ENCODE assay signal across 8 mouse cellular contexts in genomic region chr8:120589921-120590320, GRCm38 (mm10). TPM values are rescaled to one million over a fixed set of nuclear protein-coding genes. Genes with fewer than 3 reads are reported as not detected.
DNase-seq lines count a peak whose midpoint lies in the region; ATAC-seq and TF ChIP-seq lines count a peak whose summit lies in the region.

No protein-coding gene starts in this region.

- H3K9ac ChIP-seq in neural tube, embryonic 11.5 days (ENCODE audit: low read length): peak overlapping the region; percentile 39; the same call in 1 of the 2 replicates
- H3K9ac ChIP-seq in forebrain, embryonic 11.5 days (ENCODE audit: low read length): peak overlapping the region; percentile 54
- peak overlapping the region; percentile 59; the same call in 1 of the 2 replicates for H3K9ac ChIP-seq in hindbrain, embryonic 16.5 days (ENCODE audit: low read depth, low read length)
- H3K9ac ChIP-seq in liver, embryonic 14.5 days (replicated peaks): peak overlapping the region; percentile 51

- H3K36me3 ChIP-seq in neural tube, embryonic 11.5 days (ENCODE audit: control insufficient read depth, insufficient read depth, low read length): 0 out of 2 replicates have a peak, but pooled peaks cover 2% of the 10 kb centered on the region
- H3K36me3 ChIP-seq in forebrain, embryonic 11.5 days (ENCODE audit: control insufficient read depth, insufficient read depth, low read length): no peaks in the 10 kb centered on the region
- H3K36me3 ChIP-seq in hindbrain, embryonic 16.5 days (ENCODE audit: control insufficient read depth, insufficient read depth, low read length): no peaks in the 10 kb centered on the region
- H3K36me3 ChIP-seq in liver, embryonic 14.5 days (replicated peaks; ENCODE audit: control insufficient read depth, insufficient read depth, low read depth): peaks cover 7% of the 10 kb centered on the region

- ATAC-seq in neural tube, embryonic 11.5 days (ENCODE audit: insufficient read depth, low FRiP score, low TSS enrichment): no peak
- ATAC-seq in forebrain, embryonic 11.5 days (replicated peaks; ENCODE audit: low FRiP score): no peak
- ATAC-seq in hindbrain, embryonic 16.5 days: no peak
- no peak for ATAC-seq in liver, embryonic 14.5 days (ENCODE audit: insufficient read depth)
- no peak for ATAC-seq in megakaryocyte progenitor cell, adult 5-6 weeks (replicated peaks; ENCODE audit: poor library complexity)

- TF ChIP-seq EP300 in liver, embryonic 14.5 days (IDR thresholded peaks at IDR 0.05; ENCODE audit: low read depth): no peak

- no peak for DNase-seq in neural tube, embryonic 11.5 days (ENCODE audit: low spot score)
- DNase-seq in neural tube, embryonic 10.5 days (ENCODE audit: extremely low spot score, low spot score): no peak
- DNase-seq in forebrain, embryonic 11.5 days (ENCODE audit: low spot score): no peak
- DNase-seq in liver, embryonic 14.5 days (ENCODE audit: low read depth in 3 of 3, low spot score in 3 of 3): no peak
- DNase-seq in embryo, embryonic 10.5 days (ENCODE audit: low spot score): no peak
- no peak for DNase-seq in ovary, postnatal 10 days (ENCODE audit: low spot score)

- 62% methylated on average over 2 of the region's 2 CpGs for WGBS in neural tube, embryonic 11.5 days
- WGBS in forebrain, embryonic 11.5 days: 63% methylated on average over 2 of the region's 2 CpGs
- WGBS in hindbrain, embryonic 16.5 days: 55% methylated on average over 2 of the region's 2 CpGs
- WGBS in liver, embryonic 14.5 days (ENCODE audit: insufficient replicate concordance): 42% methylated on average over 2 of the region's 2 CpGs

- H3K4me1 ChIP-seq in neural tube, embryonic 11.5 days (ENCODE audit: control insufficient read depth, insufficient read depth, low read length): peaks cover 12% of the 10 kb centered on the region
- H3K4me1 ChIP-seq in forebrain, embryonic 11.5 days (replicated peaks; ENCODE audit: control insufficient read depth, insufficient read depth, low read length): peaks cover 12% of the 10 kb centered on the region
- peaks cover 8% of the 10 kb centered on the region for H3K4me1 ChIP-seq in hindbrain, embryonic 16.5 days (ENCODE audit: control insufficient read depth, insufficient read depth, low read depth, low read length)
- peaks cover 10 to 11% of the 10 kb centered on the region in 2 experiments for H3K4me1 ChIP-seq in liver, embryonic 14.5 days (replicated peaks; ENCODE audit: control insufficient read depth in 2 of 2, insufficient read depth in 2 of 2, low read length in 1 of 2)

- peak overlapping the region; percentile 47 for H3K4me3 ChIP-seq in neural tube, embryonic 11.5 days (ENCODE audit: low read depth, low read length)
- peak overlapping the region; percentile 36 for H3K4me3 ChIP-seq in forebrain, embryonic 11.5 days (ENCODE audit: low read depth, low read length)
- H3K4me3 ChIP-seq in hindbrain, embryonic 16.5 days (ENCODE audit: low read length): peak overlapping the region; percentile 62
- peak overlapping the region; percentile 66 to 91 for H3K4me3 ChIP-seq in liver, embryonic 14.5 days (ENCODE audit: insufficient read depth in 1 of 2, low read depth in 2 of 2, low read length in 2 of 2)

- no peak for TF ChIP-seq CTCF in liver, embryonic 14.5 days (IDR thresholded peaks at IDR 0.05; ENCODE audit: low read depth)

- no peaks in the 10 kb centered on the region for H3K27me3 ChIP-seq in neural tube, embryonic 11.5 days (ENCODE audit: control insufficient read depth, insufficient read depth, low read length)
- no peaks in the 10 kb centered on the region for H3K27me3 ChIP-seq in forebrain, embryonic 11.5 days (ENCODE audit: control insufficient read depth, insufficient read depth, low read length)
- no peaks in the 10 kb centered on the region for H3K27me3 ChIP-seq in hindbrain, embryonic 16.5 days (replicated peaks; ENCODE audit: control insufficient read depth, insufficient read depth, low read length)
- no peaks in the 10 kb centered on the region for H3K27me3 ChIP-seq in liver, embryonic 14.5 days (ENCODE audit: control insufficient read depth, insufficient read depth, low read length)

- H3K27ac ChIP-seq in neural tube, embryonic 11.5 days (ENCODE audit: low read depth, low read length): no peak overlapping the region
- H3K27ac ChIP-seq in forebrain, embryonic 11.5 days (ENCODE audit: low read depth, low read length): no peak overlapping the region
- no peak overlapping the region for H3K27ac ChIP-seq in hindbrain, embryonic 16.5 days (ENCODE audit: low read depth, low read length)
- no peak overlapping the region; the same call in none of the 2 replicates for H3K27ac ChIP-seq in liver, embryonic 14.5 days

- no peaks in the 10 kb centered on the region for H3K9me3 ChIP-seq in neural tube, embryonic 11.5 days (ENCODE audit: control insufficient read depth, low read length)
- H3K9me3 ChIP-seq in forebrain, embryonic 11.5 days (ENCODE audit: control insufficient read depth, low read length): no peaks in the 10 kb centered on the region
- no peaks in the 10 kb centered on the region for H3K9me3 ChIP-seq in hindbrain, embryonic 16.5 days (ENCODE audit: control insufficient read depth, low read length)
- no peaks in the 10 kb centered on the region; the same call in 1 of the 2 replicates for H3K9me3 ChIP-seq in liver, embryonic 14.5 days (ENCODE audit: control insufficient read depth, low read length)

- H3K4me2 ChIP-seq in neural tube, embryonic 11.5 days (ENCODE audit: low read depth): peak overlapping the region; percentile 51
- peak overlapping the region; percentile 73 for H3K4me2 ChIP-seq in forebrain, embryonic 11.5 days (ENCODE audit: low read depth, low read length, severe bottlenecking)
- peak overlapping the region; percentile 98 for H3K4me2 ChIP-seq in hindbrain, embryonic 16.5 days (ENCODE audit: low read length)
- H3K4me2 ChIP-seq in liver, embryonic 14.5 days (ENCODE audit: low read depth): peak overlapping the region; percentile 99

RNA-seq across cellular contexts. Expression of gene Gins2, which starts 0.8 kb away (rescaled TPM):
- 101 and 109 TPM in 2 replicates for polyA plus RNA-seq in neural tube, embryonic 11.5 days (2014; fragmentation: Nextera tagmentation; extraction: Ambion mirVana)
- polyA plus RNA-seq in forebrain, embryonic 11.5 days (2014; fragmentation: Nextera tagmentation; extraction: Ambion mirVana): 105 and 115 TPM in 2 replicates
- polyA plus RNA-seq in hindbrain, embryonic 16.5 days (2015; fragmentation: Nextera tagmentation; extraction: Ambion mirVana): 20.6 and 22.0 TPM in 2 replicates
- 31.5 and 37.5 TPM in 2 replicates for polyA plus RNA-seq in liver, embryonic 14.5 days (2012; rRNA removed)
- polyA plus RNA-seq in liver, embryonic 14.5 days (2014; fragmentation: Nextera tagmentation; extraction: Ambion mirVana): 63.4 and 63.7 TPM in 2 replicates
- total RNA-seq in megakaryocyte progenitor cell, adult 5-6 weeks (2015): 65.9 and 67.1 TPM in 2 replicates
- total RNA-seq in megakaryocyte progenitor cell, adult 5-6 weeks (2017): 28.1 and 47.1 TPM in 2 replicates

RNA-seq across cellular contexts. Expression of gene 1190005I06Rik, which starts 57.5 kb away (rescaled TPM):
- polyA plus RNA-seq in neural tube, embryonic 11.5 days (2014; fragmentation: Nextera tagmentation; extraction: Ambion mirVana): 2.5 and 2.6 TPM in 2 replicates
- 1.6 and 2.3 TPM in 2 replicates for polyA plus RNA-seq in forebrain, embryonic 11.5 days (2014; fragmentation: Nextera tagmentation; extraction: Ambion mirVana)
- polyA plus RNA-seq in hindbrain, embryonic 16.5 days (2015; fragmentation: Nextera tagmentation; extraction: Ambion mirVana): 18.3 and 20.5 TPM in 2 replicates
- 0.26 and 0.28 TPM in 2 replicates for polyA plus RNA-seq in liver, embryonic 14.5 days (2012; rRNA removed)
- polyA plus RNA-seq in liver, embryonic 14.5 days (2014; fragmentation: Nextera tagmentation; extraction: Ambion mirVana): 0.86 and 1.7 TPM in 2 replicates
- 0.78 and 1.1 TPM in 2 replicates for total RNA-seq in megakaryocyte progenitor cell, adult 5-6 weeks (2015)
- not detected in 2 replicates for total RNA-seq in megakaryocyte progenitor cell, adult 5-6 weeks (2017)
